Mouse (Mus musculus) CH12.LX (cell line): ENCODE data around the gene Fgf8. TPM values are rescaled to one million over a fixed set of nuclear protein-coding genes. Genes with fewer than 3 reads are reported as not detected.

Source experiments
- DNase-seq: peaks from one replicate; pipeline ENCODE4 v3.0.0-alpha.2; 2013; ENCODE audit errors: extremely low read depth
- H3K27ac ChIP-seq: 2 replicates; pipeline ENCODE4 v1.5.1; 2012; ENCODE audit warnings: low read depth, mild to moderate bottlenecking, control low read depth, moderate library complexity; ENCODE audit not compliant: insufficient read depth
- H3K27me3 ChIP-seq: replicated peaks from 2 replicates; pipeline ENCODE3; 2012; ENCODE audit warnings: inconsistent platforms
- H3K36me3 ChIP-seq, 2 experiments: replicated peaks in 1 of 2; 2 replicates each; pipeline versions ENCODE3 to v1.6.1; 2012; ENCODE audit warnings: inconsistent platforms in 1 of 2, low read length in 1 of 2, mild to moderate bottlenecking in 1 of 2, mixed read lengths in 1 of 2, moderate library complexity in 1 of 2; ENCODE audit not compliant: control insufficient read depth in 1 of 2, insufficient read depth in 1 of 2
- H3K4me1 ChIP-seq, 2 experiments: 2 replicates each; pipeline ENCODE4 v1.6.1; 2012; ENCODE audit warnings: inconsistent platforms in 1 of 2, moderate library complexity in 1 of 2; ENCODE audit not compliant: insufficient read depth in 2 of 2, control insufficient read depth in 1 of 2
- H3K4me2 ChIP-seq: 2 replicates; pipeline ENCODE4 v1.6.1; 2012; ENCODE audit warnings: low read depth, mild to moderate bottlenecking, control low read depth; ENCODE audit not compliant: poor library complexity, insufficient read depth, severe bottlenecking
- H3K4me3 ChIP-seq, 3 experiments: fragments of 150-350 bp in 1 of 3; sonication (generic) in 1 of 3; replicated peaks in 1 of 3; 2 replicates each; pipeline versions ENCODE3 to v1.5.1; 2011 to 2012; ENCODE audit warnings: low read depth in 2 of 3, low read length in 2 of 3, mild to moderate bottlenecking in 2 of 3, moderate library complexity in 2 of 3, control low read depth in 1 of 3, improper control_type of control experiment in 1 of 3, inconsistent platforms in 1 of 3, mixed read lengths in 1 of 3; ENCODE audit not compliant: poor library complexity in 1 of 3
- H3K79me2 ChIP-seq: replicated peaks from 2 replicates; pipeline ENCODE4 v1.6.1; 2012; ENCODE audit warnings: mild to moderate bottlenecking, moderate library complexity; ENCODE audit not compliant: control insufficient read depth, poor library complexity, insufficient read depth, severe bottlenecking; ENCODE audit errors: extremely low read depth
- H3K9ac ChIP-seq: 2 replicates; pipeline ENCODE4 v1.6.1; 2012; ENCODE audit warnings: low read depth, mild to moderate bottlenecking, control low read depth, moderate library complexity; ENCODE audit not compliant: insufficient read depth
- H3K9me3 ChIP-seq: replicated peaks from 2 replicates; pipeline ENCODE3; 2012; ENCODE audit warnings: low read length, inconsistent platforms, mixed read lengths
- BHLHE40 ChIP-seq: IDR thresholded peaks from 2 replicates; pipeline ENCODE4 v1.6.1; 2011; ENCODE audit warnings: mild to moderate bottlenecking, low read depth, low read length, improper control_type of control experiment
- CTCF ChIP-seq, 2 experiments: IDR thresholded peaks in 1 of 2; conservative IDR thresholded peaks in 1 of 2; 2 replicates each; pipeline ENCODE4 v1.5.1; 2011 to 2012; ENCODE audit warnings: low read depth in 2 of 2, low read length in 2 of 2, improper control_type of control experiment in 1 of 2, inconsistent platforms in 1 of 2, mild to moderate bottlenecking in 1 of 2, moderate library complexity in 1 of 2
- EP300 ChIP-seq: IDR thresholded peaks from 2 replicates; pipeline ENCODE4 v1.6.1; 2011; ENCODE audit warnings: low read length, improper control_type of control experiment
- HCFC1 ChIP-seq: IDR thresholded peaks from 2 replicates; pipeline ENCODE4 v1.6.1; 2012; ENCODE audit warnings: low read depth, mild to moderate bottlenecking, inconsistent platforms, low read length, improper control_type of control experiment
- KAT2A ChIP-seq: IDR thresholded peaks from 2 replicates; pipeline ENCODE4 v1.6.1; 2012; ENCODE audit warnings: low read length, improper control_type of control experiment, inconsistent platforms; ENCODE audit not compliant: insufficient replicate concordance
- MAX ChIP-seq: IDR thresholded peaks from 2 replicates; pipeline ENCODE4 v1.6.1; 2011; ENCODE audit warnings: low read length, improper control_type of control experiment
- MYC ChIP-seq: IDR thresholded peaks from 2 replicates; pipeline ENCODE4 v1.6.1; 2011; ENCODE audit warnings: low read depth, mild to moderate bottlenecking, improper control_type of control experiment, low read length
- NRF1 ChIP-seq: IDR thresholded peaks from 2 replicates; pipeline ENCODE4 v1.6.1; 2014; ENCODE audit warnings: low read depth, mild to moderate bottlenecking, inconsistent platforms, low read length, improper control_type of control experiment, moderate library complexity
- POLR2A ChIP-seq: IDR thresholded peaks from 2 replicates; pipeline ENCODE4 v1.6.1; 2011; ENCODE audit warnings: low read depth, mild to moderate bottlenecking, improper control_type of control experiment, low read length
- RAD21 ChIP-seq: IDR thresholded peaks from 2 replicates; pipeline ENCODE4 v1.6.1; 2011; ENCODE audit warnings: low read depth, mild to moderate bottlenecking, low read length, improper control_type of control experiment, moderate library complexity
- SIN3A ChIP-seq: IDR thresholded peaks from 2 replicates; pipeline ENCODE4 v1.6.1; 2012; ENCODE audit warnings: low read length, improper control_type of control experiment, inconsistent platforms
- SMC3 ChIP-seq: IDR thresholded peaks from 2 replicates; pipeline ENCODE4 v1.6.1; 2011; ENCODE audit warnings: low read depth, low read length, improper control_type of control experiment
- USF2 ChIP-seq: conservative IDR thresholded peaks from 2 replicates; pipeline ENCODE4 v1.6.1; 2011; ENCODE audit warnings: low read depth, low read length, improper control_type of control experiment
- ZNF384 ChIP-seq: IDR thresholded peaks from 2 replicates; pipeline ENCODE4 v1.6.1; 2012; ENCODE audit warnings: low read depth, low read length, improper control_type of control experiment, inconsistent platforms
- dilution Hi-C: fragments of 300-500 bp; cut with MboI; formaldehyde crosslinking; loops from 2 replicates; pipeline ENCODE4 v1.14.3; 2020; ENCODE audit warnings: low sequenced_read_pairs; ENCODE audit not compliant: extremely low pct_unique_long_range_greater_than_20kb, extremely low pct_ligation_motif_present
- in situ Hi-C: fragments of 300-500 bp; cut with MboI; formaldehyde crosslinking; loops from 3 replicates; pipeline ENCODE4 v1.14.3; 2019; ENCODE audit warnings: low sequenced_read_pairs, low pct_ligation_motif_present, low pct_unique_long_range_greater_than_20kb, mixed read lengths
- polyA plus RNA-seq: library from polyadenylated mRNA; unstranded; fragments of >175 nt; gene quantifications from 2 replicates; pipeline ENCODE4 v1.2.1, GENCODE M21; 2012; ENCODE audit warnings: low read depth; ENCODE audit not compliant: insufficient read length
- total RNA-seq, 2 experiments: library from RNA; depleted of rRNA; stranded (reverse); fragments of 300-350 nt in 1 of 2; fragments of >200 nt in 1 of 2; gene quantifications; 2 replicates each; pipeline ENCODE4 v1.2.3; 2012 to 2014

The Fgf8 gene
- total and polyA plus RNA-seq, 3 experiments: not detected

GRCm38 (mm10) chr19:45747028-45747867, 4.5 kb upstream of the Fgf8 start (continued):
- TF ChIP-seq MYC: 0 out of 2 replicates have a peak, but pooled peaks have one; percentile 20
- TF ChIP-seq HCFC1: peak; percentile 32; the same call in 1 of the 2 replicates
- 0 out of 2 replicates have a peak, but pooled peaks have one; percentile 8 for TF ChIP-seq ZNF384
- TF ChIP-seq KAT2A: 0 out of 2 replicates have a peak, but pooled peaks have one; percentile 58
- peak; percentile 41; the same call in 1 of the 2 replicates for TF ChIP-seq SIN3A
- TF ChIP-seq BHLHE40: no peak
- TF ChIP-seq MAX: 0 out of 2 replicates have a peak, but pooled peaks have one; percentile 11
- TF ChIP-seq, all 38 proteins: peak for 17

GRCm38 (mm10) chr19:45746153-45747020, 3.7 kb upstream of the Fgf8 start:
- in situ Hi-C loops (loop anchor here (5.0 to 10.0 kb wide), 2 partner anchors 174 to 532 kb away; no protein-coding TSS in a partner anchor), dilution Hi-C loops (no loop called here)
- no peak overlapping the region for H3K27ac ChIP-seq
- H3K9me3 ChIP-seq: peaks cover 11% of the 10 kb centered on the region
- peak; percentile 83 for DNase-seq
- H3K4me3 ChIP-seq: no peak overlapping the region
- H3K4me1 ChIP-seq: peaks cover 2 to 36% of the 10 kb centered on the region in 2 experiments
- no peak overlapping the region for H3K9ac ChIP-seq
- H3K27me3 ChIP-seq: no peaks in the 10 kb centered on the region
- TF ChIP-seq POLR2A: no peak
- TF ChIP-seq SMC3: peak; percentile 49
- TF ChIP-seq NRF1: no peak
- no peak for TF ChIP-seq EP300
- peak; percentile 20 for TF ChIP-seq RAD21
- TF ChIP-seq CTCF (conservative IDR thresholded peaks at IDR 0.05 in 1 of 2, IDR thresholded peaks at IDR 0.05 in 1 of 2; ENCODE audit: low read depth in 2 of 2, low read length in 2 of 2): peak; percentile 80
- TF ChIP-seq USF2: no peak
- TF ChIP-seq, all 38 proteins: peak for 3
- Histone ChIP-seq H3K4me2 (no peak overlapping the region), H3K79me2 (0 out of 2 replicates have a peak, but pooled peaks cover 3% of the 10 kb centered on the region), H3K36me3 (peaks cover 0 to 24% of the 10 kb centered on the region in 2 experiments)
